Mouse (Mus musculus) adrenal gland, postnatal 36 days (tissue): ENCODE measurements around the gene Rps16. TPM values are rescaled to one million over a fixed set of nuclear protein-coding genes. Genes with fewer than 3 reads are reported as not detected.

Experiments used
- DNase-seq, 2 experiments: peaks; one replicate each; pipeline ENCODE4 v3.0.0; 2021; ENCODE audit warnings: mixed read lengths in 1 of 2
- total RNA-seq, 2 experiments: library from RNA; stranded (reverse); gene quantifications; 2 replicates each; pipeline ENCODE4 v1.2.3; 2021

The Rps16 gene
- total RNA-seq, 2 experiments from 2014 or later, result 1,072 to 1,115 TPM

GRCm38 (mm10) chr7:28344637-28345036, 5.8 kb upstream of the Rps16 start:
- DNase-seq, result peak; percentile 71 to 73

GRCm38 (mm10) chr7:28347746-28348145, 2.7 kb upstream of the Rps16 start:
- peak; percentile 81 to 86 for DNase-seq

- DNase-seq, result no peak
Measured at GRCm38 (mm10) chr7:28348601-28349000, 1.9 kb upstream of the Rps16 start.

GRCm38 (mm10) chr7:28351676-28352191, 1.3 kb downstream of the Rps16 start:
- no peak for DNase-seq

GRCm38 (mm10) chr7:28353267-28353666, 2.8 kb downstream of the Rps16 start:
- DNase-seq, result no peak

- no peak for DNase-seq
Measured at GRCm38 (mm10) chr7:28354113-28354581, 3.7 kb downstream of the Rps16 start.

- no peak for DNase-seq
Measured at GRCm38 (mm10) chr7:28354596-28354995, 4.1 kb downstream of the Rps16 start.

GRCm38 (mm10) chr7:28355221-28355620, 4.8 kb downstream of the Rps16 start:
- no peak for DNase-seq

- DNase-seq, result peak; percentile 45 to 52
Measured at GRCm38 (mm10) chr7:28356981-28357380, 6.5 kb downstream of the Rps16 start.

- DNase-seq, result peak; percentile 61 to 63
Measured at GRCm38 (mm10) chr7:28357984-28358383, 7.5 kb downstream of the Rps16 start.

- no peak for DNase-seq
Measured at GRCm38 (mm10) chr7:28358431-28358830, 8.0 kb downstream of the Rps16 start.

GRCm38 (mm10) chr7:28359854-28360253, 9.4 kb downstream of the Rps16 start:
- no peak for DNase-seq

- no peak for DNase-seq
Measured at GRCm38 (mm10) chr7:28360291-28360690, 9.8 kb downstream of the Rps16 start.

- no peak for DNase-seq
Measured at GRCm38 (mm10) chr7:28361647-28362341, 11.3 kb downstream of the Rps16 start.

GRCm38 (mm10) chr7:28362441-28363060, 12.1 kb downstream of the Rps16 start:
- DNase-seq, result no peak

- no peak for DNase-seq
Measured at GRCm38 (mm10) chr7:28367663-28368275, 17.3 kb downstream of the Rps16 start.

GRCm38 (mm10) chr7:28368276-28368920, 17.9 kb downstream of the Rps16 start:
- no peak for DNase-seq

- no peak for DNase-seq
Measured at GRCm38 (mm10) chr7:28370051-28370450, 19.6 kb downstream of the Rps16 start.

- DNase-seq, result no peak
Measured at GRCm38 (mm10) chr7:28370977-28371513, 20.6 kb downstream of the Rps16 start.

- peak; percentile 63 to 68 for DNase-seq
Measured at GRCm38 (mm10) chr7:28371514-28371989, 21.1 kb downstream of the Rps16 start.

- DNase-seq, result peak; percentile 96 to 97
Measured at GRCm38 (mm10) chr7:28372251-28373108, 22.0 kb downstream of the Rps16 start, which contains the start of gene Plekhg2. TSS of gene Plekhg2 (minus strand) at chr7:28372599.
